Mouse (Mus musculus) midbrain, embryonic 14.5 days (tissue): ENCODE measurements around the gene Rnf103. TPM values are rescaled to one million over a fixed set of nuclear protein-coding genes. Genes with fewer than 3 reads are reported as not detected.

Experiments
- ATAC-seq: fragments of 200-750 bp; cut with Nextera tagmentation; 2 replicates; pipeline ENCODE4 v1.8.0; 2017; ENCODE audit warnings: moderate number of reproducible peaks, moderate library complexity; ENCODE audit not compliant: low FRiP score, low TSS enrichment
- DNase-seq: peaks from one replicate; pipeline ENCODE4 v3.0.0-alpha.2; 2015
- H3K27ac ChIP-seq: fragments of 300-500 bp; sonication (generic); replicated peaks from 2 replicates; pipeline ENCODE4 v1.5.1; 2014; ENCODE audit warnings: mild to moderate bottlenecking, low read depth, low read length, moderate library complexity
- H3K27me3 ChIP-seq: fragments of 300-500 bp; sonication (generic); 2 replicates; pipeline ENCODE4 v1.6.1; 2014; ENCODE audit warnings: low read length, control low read depth, mixed read lengths; ENCODE audit not compliant: control insufficient read depth, insufficient read depth
- H3K36me3 ChIP-seq: fragments of 300-500 bp; sonication (generic); 2 replicates; pipeline ENCODE4 v1.6.1; 2014; ENCODE audit warnings: low read length, control low read depth; ENCODE audit not compliant: control insufficient read depth, insufficient read depth
- H3K4me1 ChIP-seq: fragments of 300-500 bp; sonication (generic); 2 replicates; pipeline ENCODE4 v1.6.1; 2014; ENCODE audit warnings: mild to moderate bottlenecking, antibody characterized with exemption, low read length, control low read depth; ENCODE audit not compliant: control insufficient read depth, insufficient read depth
- H3K4me2 ChIP-seq: fragments of 300-500 bp; sonication (generic); 2 replicates; pipeline ENCODE4 v1.6.1; 2014; ENCODE audit warnings: mild to moderate bottlenecking, low read length, moderate library complexity
- H3K4me3 ChIP-seq: fragments of 300-500 bp; sonication (generic); replicated peaks from 2 replicates; pipeline ENCODE4 v1.5.1; 2014; ENCODE audit warnings: low read depth, low read length
- H3K9ac ChIP-seq: fragments of 300-500 bp; sonication (generic); replicated peaks from 2 replicates; pipeline ENCODE4 v1.6.1; 2014; ENCODE audit warnings: mild to moderate bottlenecking, low read length, moderate library complexity
- H3K9me3 ChIP-seq: fragments of 300-500 bp; sonication (generic); 2 replicates; pipeline ENCODE4 v1.6.1; 2016; ENCODE audit warnings: low read length, control low read depth, mixed read lengths; ENCODE audit not compliant: control insufficient read depth
- WGBS: fragments of 180-500 bp; shearing (Covaris S2); extraction: QIAGEN DNeasy Blood & Tissue Kit; methylation state at CpG from one replicate; pipeline ENCODE4 v1.1.7; 2014; 5-methylcytosine and 5-hydroxymethylcytosine counted together
- polyA plus RNA-seq: library from polyadenylated mRNA; unstranded; fragments of >200 nt; fragmentation: Nextera tagmentation; extraction: Ambion mirVana; gene quantifications from 2 replicates; pipeline ENCODE4 v1.2.1, GENCODE M21; 2014

The Rnf103 gene
- polyA plus RNA-seq, 1 experiment from 2014 or later: 34.5 TPM

- no peaks in the 10 kb centered on the region for H3K36me3 ChIP-seq
- H3K27ac ChIP-seq: no peak overlapping the region
- no peaks in the 10 kb centered on the region for H3K9me3 ChIP-seq
- no peaks in the 10 kb centered on the region for H3K27me3 ChIP-seq
- H3K4me3 ChIP-seq: no peak overlapping the region
- H3K4me2 ChIP-seq: no peak overlapping the region
- DNase-seq: no peak
- no peak overlapping the region for H3K9ac ChIP-seq
- H3K4me1 ChIP-seq: no peaks in the 10 kb centered on the region
- no peak for ATAC-seq
Measured at GRCm38 (mm10) chr6:71537286-71537685, 43.6 kb downstream of the Rnf103 start.

- peak; percentile 96 for DNase-seq
- under 1% methylated on average over 57 of the region's 59 CpGs for WGBS
- no peaks in the 10 kb centered on the region for H3K36me3 ChIP-seq
- peaks cover 4% of the 10 kb centered on the region; the same call in 1 of the 2 replicates for H3K9me3 ChIP-seq
- peak within 1 kb of the TSS; percentile 96 for H3K9ac ChIP-seq
- H3K4me3 ChIP-seq: peak within 1 kb of the TSS; percentile 71
- H3K4me1 ChIP-seq: peaks cover 8% of the 10 kb centered on the region; the same call in 1 of the 2 replicates
- H3K4me2 ChIP-seq: peak within 1 kb of the TSS; percentile 57
- H3K27me3 ChIP-seq: no peaks in the 10 kb centered on the region
- peak; percentile 98 for ATAC-seq
- peak within 1 kb of the TSS; percentile 97 for H3K27ac ChIP-seq
Measured at GRCm38 (mm10) chr6:71543686-71544499, 50.2 kb downstream of the Rnf103 start, which contains the start of gene Chmp3. Gene Chmp3, plus strand, starts transcription at chr6:71543797.

- Histone ChIP-seq H3K9me3 (no peaks in the 10 kb centered on the region), H3K4me1 (no peaks in the 10 kb centered on the region), H3K36me3 (0 out of 2 replicates have a peak, but pooled peaks cover 3% of the 10 kb centered on the region), H3K27me3 (no peaks in the 10 kb centered on the region), H3K27ac (no peak overlapping the region), H3K4me2 (no peak overlapping the region), H3K4me3 (no peak overlapping the region), H3K9ac (no peak overlapping the region)
- DNase-seq (no peak), ATAC-seq (no peak)
- 94% methylated on average over 2 of the region's 2 CpGs for WGBS
Measured at GRCm38 (mm10) chr6:71555507-71555951, 61.8 kb downstream of the Rnf103 start.

GRCm38 (mm10) chr6:71556826-71557225, 63.1 kb downstream of the Rnf103 start:
- H3K4me1 ChIP-seq: no peaks in the 10 kb centered on the region
- no peaks in the 10 kb centered on the region for H3K27me3 ChIP-seq
- DNase-seq: no peak
- no peak overlapping the region for H3K9ac ChIP-seq
- H3K9me3 ChIP-seq: no peaks in the 10 kb centered on the region
- H3K36me3 ChIP-seq: peaks cover 11% of the 10 kb centered on the region
- 99% methylated on average over 2 of the region's 2 CpGs for WGBS
- no peak for ATAC-seq
- no peak overlapping the region for H3K4me2 ChIP-seq
- no peak overlapping the region for H3K4me3 ChIP-seq
- no peak overlapping the region for H3K27ac ChIP-seq

Other genes with a start within 250 kb of the Rnf103 start
- 17.0 and 19.0 TPM in 2 replicates for gene Krcc1, start 222.2 kb upstream of the Rnf103 start, polyA plus RNA-seq
- 0.18 and 0.23 TPM in 2 replicates for gene Smyd1, start 171.7 kb upstream of the Rnf103 start, polyA plus RNA-seq
- gene Cd8b1, start 171.1 kb upstream of the Rnf103 start, polyA plus RNA-seq: not detected in 2 replicates
- gene Cd8a, start 120.5 kb upstream of the Rnf103 start, polyA plus RNA-seq: not detected in 2 replicates
- 5.5 and 6.7 TPM in 2 replicates for gene Rmnd5a, start 53.3 kb upstream of the Rnf103 start, polyA plus RNA-seq
- gene Chmp3, start 49.9 kb downstream of the Rnf103 start, polyA plus RNA-seq: 43.0 and 57.8 TPM in 2 replicates
- gene Kdm3a, start 139.1 kb downstream of the Rnf103 start, polyA plus RNA-seq: 30.7 and 43.7 TPM in 2 replicates
- 228 and 298 TPM in 2 replicates for gene Reep1, start 213.7 kb downstream of the Rnf103 start, polyA plus RNA-seq